Mouse (Mus musculus) WW6 (cell line): ENCODE measurements at regions not wholly inside any gene's neighbourhood (a gene's known extent, or its start where the extent isn't known, plus 50 kb on each side); places are given as distances from the start of the nearest gene placed in this dataset.

ENCODE experiments used
- DNase-seq: peaks from one replicate; pipeline ENCODE4 v3.0.0-alpha.2; 2013; ENCODE audit warnings: low read depth, low spot score

DNA sequence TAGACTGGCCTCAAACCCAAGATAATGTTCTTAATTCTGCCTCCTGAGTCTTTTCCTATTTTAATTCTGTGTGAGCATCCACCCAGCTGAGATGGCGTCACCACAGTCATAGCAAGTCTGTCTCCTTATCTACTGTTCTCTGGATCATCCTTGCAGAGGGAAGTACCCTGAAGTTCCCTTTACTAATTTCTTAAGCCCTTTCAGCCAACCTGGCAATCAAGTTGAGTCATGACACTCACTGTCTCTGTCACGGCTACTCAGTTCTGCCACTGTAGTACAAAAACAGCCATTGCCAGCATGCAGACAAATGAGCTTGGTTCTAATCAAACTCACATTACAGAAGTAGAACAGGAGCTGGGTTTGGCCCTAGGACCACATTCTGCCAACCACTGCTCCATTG is 227.5 kb downstream of the Zfp36l1 start:
- no peak for DNase-seq

DNA sequence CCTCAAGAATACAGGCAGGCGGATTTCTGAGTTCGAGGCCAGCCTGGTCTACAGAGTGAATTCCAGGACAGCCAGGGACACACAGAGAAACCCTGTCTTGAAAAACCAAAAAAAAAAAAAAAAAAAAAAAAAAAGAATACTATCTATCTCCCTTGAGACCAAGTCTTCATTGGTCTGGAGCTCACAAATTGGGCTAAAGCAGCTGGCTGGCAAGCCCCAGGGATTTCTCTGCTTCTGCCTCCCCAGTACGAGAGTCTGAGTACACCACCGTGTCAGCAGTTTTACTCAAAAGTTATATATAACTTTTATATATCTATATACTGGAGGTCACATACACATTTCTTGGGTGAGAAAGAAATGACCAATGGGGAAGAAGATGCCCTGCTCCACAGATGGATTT is 229.2 kb downstream of the Zfp36l1 start:
- no peak for DNase-seq

DNA sequence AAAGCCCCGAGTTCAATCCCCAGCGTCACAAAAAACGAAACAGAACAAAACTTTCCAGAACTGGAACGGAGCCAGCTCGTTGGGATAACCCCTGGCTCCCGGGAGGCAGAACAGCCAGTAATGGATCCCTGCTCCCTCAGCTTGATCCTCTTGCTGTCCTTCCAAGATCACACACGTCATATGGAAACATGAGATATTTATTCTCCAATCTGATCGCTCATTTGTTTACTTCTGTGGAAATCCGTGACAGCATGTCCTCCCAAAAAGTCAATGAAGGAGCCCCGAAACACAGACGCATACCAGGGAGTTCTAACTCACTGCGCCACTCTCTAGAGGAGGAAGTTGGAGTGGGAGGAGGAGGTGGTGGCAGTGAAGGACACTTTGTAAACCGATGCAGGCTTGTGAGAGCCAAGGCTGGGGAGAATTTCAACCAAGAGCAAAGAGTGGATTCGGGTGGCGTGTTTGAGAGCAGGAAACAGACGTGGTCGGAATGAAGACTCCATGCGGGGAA is 232.0 kb downstream of the Zfp36l1 start:
- no peak for DNase-seq

DNA sequence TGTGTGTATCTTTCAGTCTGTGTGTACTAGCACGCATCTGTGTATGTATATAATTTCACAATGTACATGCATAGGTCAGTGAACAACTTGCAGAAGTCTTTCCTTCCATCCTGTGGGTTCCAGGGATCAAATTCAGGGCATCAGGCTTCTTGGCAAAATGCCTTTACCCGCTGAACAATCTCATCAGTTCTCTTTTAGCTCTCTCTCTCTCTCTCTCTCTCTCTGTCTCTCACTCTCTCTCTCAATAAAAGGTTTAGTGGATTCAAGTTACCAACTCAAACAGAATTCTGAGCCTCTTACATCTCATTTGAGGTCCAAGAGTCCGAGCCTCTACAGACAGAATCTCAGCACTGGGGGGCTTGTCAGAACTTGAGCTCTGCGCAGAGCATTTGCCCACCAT is 232.5 kb downstream of the Zfp36l1 start:
- DNase-seq, result no peak

DNA sequence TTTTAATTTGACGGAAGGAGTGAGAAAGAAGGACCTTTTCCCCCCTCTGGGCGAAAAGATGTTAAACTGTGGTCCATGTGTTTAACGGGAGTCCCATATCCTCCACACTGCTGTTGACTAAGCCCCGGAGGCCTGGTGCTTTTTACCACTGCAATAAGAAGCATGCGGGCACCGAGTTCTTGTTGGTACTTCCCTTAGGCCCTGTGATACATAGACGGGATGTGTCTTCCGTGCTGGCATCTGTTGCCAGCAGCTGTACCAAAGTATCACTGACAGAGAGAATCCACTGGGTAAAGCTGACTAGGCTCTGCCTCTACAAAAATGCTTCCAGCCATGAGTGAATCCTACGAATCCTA is 232.9 kb downstream of the Zfp36l1 start:
- no peak for DNase-seq

DNA sequence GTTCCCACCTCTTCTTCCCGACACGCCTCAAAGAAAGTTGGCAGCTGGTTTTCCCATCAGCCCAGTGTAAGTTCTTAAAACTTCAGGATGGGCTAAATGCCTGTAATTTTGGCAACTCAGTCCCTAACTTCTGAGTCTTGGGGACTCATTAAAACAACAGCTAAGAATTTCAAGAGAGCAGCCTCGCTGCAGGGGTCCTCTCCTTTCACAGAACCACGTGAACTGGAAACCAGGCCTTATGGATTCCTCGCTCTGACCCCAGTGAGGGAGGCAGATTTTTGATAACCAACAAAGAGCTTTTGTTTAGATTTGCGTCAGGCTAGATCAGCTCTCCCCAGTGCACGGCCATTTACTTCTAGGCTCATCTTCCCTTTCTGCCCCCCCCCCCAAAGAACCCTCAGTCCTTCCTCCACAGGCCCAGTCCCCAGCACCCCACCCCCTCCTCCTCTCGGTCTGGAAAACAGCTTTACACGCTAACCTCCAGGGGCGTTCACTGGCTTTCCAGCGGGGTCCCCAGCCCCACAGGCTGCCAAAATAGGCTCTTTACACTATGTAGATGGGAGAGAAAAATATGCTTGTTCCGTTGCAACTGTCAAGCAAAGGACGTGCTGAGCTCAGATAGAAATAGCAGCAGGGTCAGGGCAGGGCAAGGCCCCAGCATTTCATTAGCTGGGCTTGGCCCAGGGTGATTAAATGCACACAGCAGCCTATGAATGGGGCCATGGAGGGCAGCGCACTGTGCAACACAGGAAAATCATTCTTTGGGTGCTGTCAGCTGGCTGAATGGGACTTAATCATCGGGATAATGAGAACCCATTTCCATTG is 233.5 kb downstream of the Zfp36l1 start:
- DNase-seq, result no peak

DNA sequence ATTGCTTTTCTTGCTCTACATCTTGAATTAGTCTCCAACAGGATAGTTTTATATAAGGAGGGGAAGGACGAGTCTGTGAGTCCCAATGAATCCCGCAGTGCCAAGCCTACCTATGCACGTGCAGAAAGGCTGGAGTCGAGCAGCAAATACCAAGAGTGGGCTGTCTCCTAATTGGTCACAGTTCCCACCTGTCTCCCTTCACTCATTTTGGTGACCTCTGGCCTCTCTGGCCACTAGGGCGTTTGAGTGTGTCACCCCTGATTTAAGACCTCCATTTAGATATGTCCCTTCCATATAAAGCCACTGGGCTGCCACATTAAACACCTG is 234.1 kb downstream of the Zfp36l1 start:
- no peak for DNase-seq

DNA sequence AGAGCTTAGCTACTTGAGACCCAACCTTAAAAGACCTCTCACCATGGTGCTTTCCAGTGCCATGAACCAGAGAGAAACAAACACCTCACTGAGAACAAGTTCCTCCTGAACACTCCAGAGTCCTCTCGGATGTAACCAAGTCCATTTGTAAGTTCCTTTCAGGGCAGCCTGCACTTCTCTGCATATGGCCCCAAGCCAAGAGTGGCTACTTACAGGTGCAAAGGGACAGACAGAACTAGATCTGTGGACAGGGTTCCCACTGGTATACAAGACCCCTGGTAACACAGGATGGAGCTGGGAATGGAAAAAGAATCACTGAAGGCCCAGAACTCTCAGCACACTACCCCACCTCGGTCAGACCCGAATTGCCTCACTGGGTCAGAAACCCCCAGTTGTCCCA is 234.7 kb downstream of the Zfp36l1 start:
- DNase-seq, result no peak

DNA sequence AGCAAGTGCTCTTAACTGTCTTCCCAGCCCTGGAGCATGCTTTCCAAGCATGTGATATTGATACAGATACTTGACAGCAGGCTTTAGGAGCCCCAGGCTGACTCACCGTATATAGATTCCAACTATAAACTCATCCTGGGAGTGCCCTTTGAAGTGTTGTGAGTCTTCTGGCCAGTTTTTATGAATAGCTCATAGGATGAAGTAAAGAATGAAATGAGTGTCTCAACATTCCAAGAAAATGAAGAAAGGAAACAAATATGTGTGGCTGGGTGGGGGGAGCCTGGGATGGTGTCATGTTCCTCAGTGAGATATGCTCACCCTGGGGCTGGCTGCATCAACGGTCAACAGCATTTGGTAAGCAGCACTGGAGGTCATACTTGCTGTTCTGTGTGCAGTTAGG is 238.5 kb downstream of the Zfp36l1 start:
- no peak for DNase-seq

DNA sequence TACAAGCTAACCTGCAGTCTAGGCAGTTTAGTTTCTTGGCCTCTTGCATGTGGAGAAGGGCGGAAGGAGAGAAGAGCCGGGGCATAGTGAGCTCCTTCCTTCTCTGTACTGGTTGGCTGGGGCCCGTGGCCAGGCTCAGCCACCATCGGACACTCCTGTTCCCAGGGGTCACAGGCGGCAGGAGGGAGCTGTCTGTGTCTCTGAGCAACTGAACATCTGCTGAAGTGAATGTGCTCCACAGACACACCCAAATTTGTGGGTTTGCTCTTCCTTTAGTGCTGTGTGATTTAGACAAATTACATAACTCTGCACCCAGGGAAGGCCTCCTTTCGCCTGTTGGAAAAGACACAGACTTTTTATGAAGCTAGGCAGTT is 247.6 kb downstream of the Zfp36l1 start:
- DNase-seq, result no peak

DNA sequence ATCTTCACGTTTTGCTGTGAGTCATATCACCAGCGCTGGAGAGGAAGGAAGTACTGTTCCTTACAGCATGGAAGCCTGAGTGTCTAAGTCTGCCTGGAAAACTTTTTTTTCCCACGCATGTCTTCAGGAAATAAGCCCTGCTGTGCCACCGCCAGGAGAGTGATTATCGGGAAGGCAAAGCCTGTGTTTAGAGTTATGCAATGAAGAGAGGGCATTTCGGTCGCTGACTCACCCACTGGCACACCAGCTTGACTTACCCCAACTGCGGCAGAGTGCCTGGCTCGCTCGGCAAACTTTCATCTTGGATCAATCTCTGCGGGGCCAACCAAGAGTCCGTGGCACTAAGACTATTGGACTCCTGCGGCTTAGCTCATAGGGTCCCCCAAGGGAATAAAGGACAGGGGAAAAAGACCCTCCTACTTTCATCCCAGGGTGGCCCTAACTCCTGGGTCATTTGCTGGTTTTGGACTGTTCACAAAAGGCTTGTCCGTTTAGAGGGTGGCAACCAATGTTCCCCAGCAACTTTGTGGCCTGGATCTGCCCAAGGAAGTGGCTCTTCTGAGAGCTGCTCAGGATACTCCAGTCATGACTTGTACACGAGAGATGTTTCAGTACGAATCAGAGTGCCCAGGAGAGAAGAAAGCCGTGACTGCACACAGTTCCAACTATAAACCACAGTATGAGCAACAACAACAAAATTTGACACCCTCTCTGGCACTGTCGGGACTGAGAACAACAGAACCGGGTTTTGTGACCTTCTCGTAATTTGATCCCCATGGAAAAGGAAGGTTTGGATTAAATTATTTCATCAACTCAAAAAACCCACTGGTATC is 248.3 kb downstream of the Zfp36l1 start:
- no peak for DNase-seq
